17 mouse cellular contexts compared by ENCODE assay signal in the genomic region with DNA sequence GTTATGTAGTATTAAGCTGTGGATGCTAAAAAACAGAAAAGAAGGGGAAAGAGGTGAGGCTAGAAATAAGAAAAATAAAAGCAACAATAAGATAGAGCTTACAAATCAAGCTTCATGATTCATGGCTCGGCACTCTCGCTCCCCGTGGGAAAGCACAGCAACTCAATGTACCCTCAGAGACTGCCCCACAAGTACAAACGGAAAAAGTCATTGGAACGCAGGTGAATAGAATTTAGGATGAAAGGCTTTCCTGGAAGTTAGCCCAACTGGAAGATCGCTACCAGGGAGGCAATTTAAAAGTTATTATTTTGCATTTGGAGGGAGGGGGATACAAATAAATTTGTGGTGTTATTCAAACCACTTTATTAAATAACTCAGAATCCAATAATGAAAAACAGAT.
DNase-seq lines count a peak whose midpoint lies in the region; ATAC-seq and TF ChIP-seq lines count a peak whose summit lies in the region.
"Had no signal": no experiment of that assay in that cellular context is flagged by ENCODE, and none has a peak within 500 bp of the region (broad histone marks: within the 10 kb centered on the region; RNA-seq: fewer than 3 reads in every experiment).

No protein-coding gene starts in this region.

- TF ChIP-seq POLR2A in limb, embryonic 14.5 days (IDR thresholded peaks at IDR 0.05; ENCODE audit: borderline replicate concordance, extremely low read depth, insufficient read depth, insufficient read length), result no peak

- WGBS in limb, embryonic 13.5 days, result 30% methylated on average over 6 of the region's 6 CpGs
- 79% methylated on average over 6 of the region's 6 CpGs for WGBS in limb, embryonic 10.5 days
- WGBS in limb, embryonic 14.5 days, result 36% methylated on average over 6 of the region's 6 CpGs

- no peak overlapping the region for H3K27ac ChIP-seq in limb, embryonic 13.5 days
- H3K27ac ChIP-seq in limb, embryonic 10.5 days, result no peak overlapping the region
- no peak overlapping the region for H3K27ac ChIP-seq in limb, embryonic 14.5 days (replicated peaks; ENCODE audit: low read depth, low read length)
- H3K27ac ChIP-seq: embryonic facial prominence, embryonic 13.5 days; forebrain, embryonic 13.5 days; forebrain, embryonic 15.5 days had no signal

- H3K4me2 ChIP-seq in limb, embryonic 13.5 days (replicated peaks), result no peak overlapping the region
- H3K4me2 ChIP-seq in limb, embryonic 14.5 days (replicated peaks; ENCODE audit: low read depth, low read length, severe bottlenecking), result no peak overlapping the region
- H3K4me2 ChIP-seq: embryonic facial prominence, embryonic 13.5 days; forebrain, embryonic 13.5 days; forebrain, embryonic 15.5 days had no signal

- ATAC-seq in limb, embryonic 13.5 days (ENCODE audit: low FRiP score, low read depth), result peak; percentile 66; the same call in 1 of the 2 replicates
- ATAC-seq in limb, embryonic 14.5 days (ENCODE audit: low FRiP score, low read depth), result peak; percentile 32
- ATAC-seq: activated CD4-positive, CD25-positive, alpha-beta regulatory T cell, adult 4 months; forebrain, embryonic 15.5 days; forebrain, postnatal 0 days had no signal

- no peak overlapping the region for H3K9ac ChIP-seq in limb, embryonic 13.5 days
- no peak overlapping the region for H3K9ac ChIP-seq in limb, embryonic 14.5 days (ENCODE audit: low read depth, low read length, severe bottlenecking)
- H3K9ac ChIP-seq: embryonic facial prominence, embryonic 13.5 days; forebrain, embryonic 13.5 days; forebrain, embryonic 15.5 days; forebrain, postnatal 0 days had no signal

- H3K4me3 ChIP-seq in limb, embryonic 13.5 days, result no peak overlapping the region
- no peak overlapping the region for H3K4me3 ChIP-seq in limb, embryonic 10.5 days
- no peak overlapping the region for H3K4me3 ChIP-seq in limb, embryonic 14.5 days (replicated peaks; ENCODE audit: low read length)
- H3K4me3 ChIP-seq: embryonic facial prominence, embryonic 13.5 days; forebrain, embryonic 13.5 days; forebrain, embryonic 15.5 days had no signal

- no peak for DNase-seq in limb, embryonic 10.5 days (ENCODE audit: low spot score)
- peak; percentile 62 for DNase-seq in limb, embryonic 14.5 days (ENCODE audit: low spot score)
- no peak for DNase-seq in thymus, adult 18-20 months
- no peak for DNase-seq in adrenal gland, adult 8-10 months
- DNase-seq: adrenal gland, postnatal 10 days; adrenal gland, postnatal 25 days; cerebellum, adult 11-12 months; cerebellum, adult 2 months; cerebellum, adult 9-10 months; cerebellum, postnatal 10 days; cerebellum, postnatal 25 days; forebrain, postnatal 0 days had no signal

- H3K36me3 ChIP-seq in limb, embryonic 13.5 days, result no peaks in the 10 kb centered on the region
- no peaks in the 10 kb centered on the region for H3K36me3 ChIP-seq in limb, embryonic 10.5 days
- no peaks in the 10 kb centered on the region for H3K36me3 ChIP-seq in limb, embryonic 14.5 days (ENCODE audit: control insufficient read depth, insufficient read depth, low read length)
- H3K36me3 ChIP-seq: embryonic facial prominence, embryonic 13.5 days; forebrain, embryonic 15.5 days had no signal

- H3K4me1 ChIP-seq in limb, embryonic 13.5 days, result peaks cover 3% of the 10 kb centered on the region
- peaks cover 2% of the 10 kb centered on the region; the same call in 1 of the 2 replicates for H3K4me1 ChIP-seq in limb, embryonic 10.5 days
- H3K4me1 ChIP-seq in limb, embryonic 14.5 days (ENCODE audit: control insufficient read depth, insufficient read depth, low read length), result peaks cover 3% of the 10 kb centered on the region; the same call in 1 of the 2 replicates
- H3K4me1 ChIP-seq: embryonic facial prominence, embryonic 13.5 days had no signal

- no peaks in the 10 kb centered on the region for H3K9me3 ChIP-seq in limb, embryonic 13.5 days
- H3K9me3 ChIP-seq in limb, embryonic 10.5 days (replicated peaks), result no peaks in the 10 kb centered on the region
- no peaks in the 10 kb centered on the region for H3K9me3 ChIP-seq in limb, embryonic 14.5 days (ENCODE audit: control insufficient read depth, low read length)
- H3K9me3 ChIP-seq: embryonic facial prominence, embryonic 13.5 days; forebrain, embryonic 13.5 days; forebrain, embryonic 15.5 days had no signal

- no peaks in the 10 kb centered on the region for H3K27me3 ChIP-seq in limb, embryonic 13.5 days
- no peaks in the 10 kb centered on the region for H3K27me3 ChIP-seq in limb, embryonic 10.5 days (ENCODE audit: low read depth, poor library complexity, severe bottlenecking)
- no peaks in the 10 kb centered on the region for H3K27me3 ChIP-seq in limb, embryonic 14.5 days (ENCODE audit: control insufficient read depth, insufficient read depth, low read length)
- H3K27me3 ChIP-seq: embryonic facial prominence, embryonic 13.5 days; forebrain, embryonic 13.5 days; forebrain, embryonic 15.5 days had no signal
